Mouse (Mus musculus): ENCODE measurements around the gene Vcan.

Gene Vcan

DNA sequence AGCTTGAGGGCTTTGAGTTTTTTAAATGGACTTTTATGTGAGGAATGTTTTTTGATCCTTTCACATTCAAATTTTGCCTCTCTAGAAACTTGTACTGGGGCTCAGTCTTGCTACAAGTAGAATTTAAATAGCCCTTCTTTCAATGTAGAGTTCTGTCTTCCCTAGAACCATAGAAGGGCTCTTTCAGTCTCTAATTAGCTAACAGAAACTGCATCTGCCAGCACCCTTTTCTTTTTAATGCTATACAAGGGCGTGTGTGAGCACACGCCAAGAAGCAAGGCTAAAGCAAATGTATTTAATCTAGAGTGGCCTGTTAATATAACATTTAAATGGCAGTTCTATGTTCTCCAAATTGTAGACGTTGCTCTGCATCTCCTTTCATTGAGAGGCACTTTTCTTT, 134.9 kb downstream of the Vcan start:
- DNase-seq (ENCODE audit: extremely low spot score, low spot score) = no peak
